1 mouse cellular context compared by ENCODE assay signal in genomic region chr10:111163025-111163424, GRCm38 (mm10).
TF ChIP-seq lines count a peak whose summit lies in the region.

No protein-coding gene starts in this region.

TF ChIP-seq in MEL, 35 proteins besides CTCF, POLR2A, EP300 and RAD21 (continued from another document):
- no peak; the same call in 1 of the 2 replicates for TF ChIP-seq NELFE (IDR thresholded peaks at IDR 0.05; ENCODE audit: low read depth, low read length)
- peak; percentile 40; the same call in 1 of the 2 replicates for TF ChIP-seq ETS1 (IDR thresholded peaks at IDR 0.05; ENCODE audit: low read depth, low read length)
- no peak for TF ChIP-seq MAZ (IDR thresholded peaks at IDR 0.05; ENCODE audit: low read depth, low read length)
- no peak for TF ChIP-seq BHLHE40 (IDR thresholded peaks at IDR 0.05; ENCODE audit: borderline replicate concordance, low read depth, low read length)
- no peak for TF ChIP-seq MAX (IDR thresholded peaks at IDR 0.05; ENCODE audit: low read length)
